Mouse (Mus musculus) thymus, postnatal 4 days (tissue): ENCODE results near the gene Dapp1.
A peak's percentile ranks its signal among the peaks of the same experiment; 100 is the strongest.
"Not testable (repeated sequence)": the region's sequence is repeated elsewhere in the genome, so short reads cannot be mapped to it uniquely, and the experiment has no call there.

ENCODE experiments used
- DNase-seq: peaks from one replicate; pipeline ENCODE4 v3.0.0; 2021

Gene Dapp1

GRCm38 (mm10) chr3:137980435-137981381 is 637 bp downstream of the Dapp1 start:
- no peak for DNase-seq

- no peak for DNase-seq
These were observed 3.1 kb downstream of the Dapp1 start for GRCm38 (mm10) chr3:137978233-137978632.

GRCm38 (mm10) chr3:137977629-137978041 is 3.7 kb downstream of the Dapp1 start:
- DNase-seq, result no peak

- no peak for DNase-seq
These were observed 4.3 kb downstream of the Dapp1 start for GRCm38 (mm10) chr3:137976943-137977628.

GRCm38 (mm10) chr3:137975856-137976423 is 5.4 kb downstream of the Dapp1 start:
- no peak for DNase-seq

GRCm38 (mm10) chr3:137975435-137975834 is 5.9 kb downstream of the Dapp1 start:
- no peak for DNase-seq

- DNase-seq, result no peak
These were observed 7.0 kb downstream of the Dapp1 start for GRCm38 (mm10) chr3:137974306-137974705.

GRCm38 (mm10) chr3:137972989-137973388 is 8.4 kb downstream of the Dapp1 start:
- DNase-seq, result no peak

GRCm38 (mm10) chr3:137972224-137972623 is 9.1 kb downstream of the Dapp1 start:
- DNase-seq, result no peak

- no peak for DNase-seq
These were observed 11.4 kb downstream of the Dapp1 start for GRCm38 (mm10) chr3:137969951-137970350.

GRCm38 (mm10) chr3:137968820-137969486 is 12.4 kb downstream of the Dapp1 start:
- DNase-seq, result no peak

GRCm38 (mm10) chr3:137968105-137968819 is 13.1 kb downstream of the Dapp1 start:
- no peak for DNase-seq

GRCm38 (mm10) chr3:137964014-137964413 is 17.3 kb downstream of the Dapp1 start:
- not testable (repeated sequence) for DNase-seq

- no peak for DNase-seq
These were observed 17.8 kb downstream of the Dapp1 start for GRCm38 (mm10) chr3:137963508-137963907.

GRCm38 (mm10) chr3:137961736-137962385 is 19.5 kb downstream of the Dapp1 start:
- DNase-seq, result no peak

GRCm38 (mm10) chr3:137959456-137959855 is 21.9 kb downstream of the Dapp1 start:
- DNase-seq, result no peak

GRCm38 (mm10) chr3:137958352-137958751 is 23.0 kb downstream of the Dapp1 start:
- DNase-seq, result no peak

- DNase-seq, result no peak
These were observed 23.5 kb downstream of the Dapp1 start for GRCm38 (mm10) chr3:137957864-137958263.

- peak; percentile 47 for DNase-seq
These were observed 25.7 kb downstream of the Dapp1 start for GRCm38 (mm10) chr3:137955560-137956081.

GRCm38 (mm10) chr3:137954256-137954916 is 27.0 kb downstream of the Dapp1 start:
- no peak for DNase-seq
